Mouse (Mus musculus) layer of hippocampus, adult 11-12 months (tissue): Measurements from ENCODE around the gene Slc25a19.
"Not testable (repeated sequence)": the region's sequence is repeated elsewhere in the genome, so short reads cannot be mapped to it uniquely, and the experiment has no call there.

ENCODE experiments used
- DNase-seq: peaks from one replicate; pipeline ENCODE4 v3.0.0; 2022; ENCODE audit warnings: low spot score

Slc25a19 gene

GRCm38 (mm10) chr11:115627705-115628464 is at the start of gene Slc25a19:
Slc25a19 (minus strand) TSS chr11:115628295.
- DNase-seq: peak; percentile 99

GRCm38 (mm10) chr11:115677511-115677910 is 49.4 kb upstream of the Slc25a19 start:
- DNase-seq: no peak

- no peak for DNase-seq
Observed at GRCm38 (mm10) chr11:115676738-115677137, 48.6 kb upstream of the Slc25a19 start.

GRCm38 (mm10) chr11:115674235-115674865 is 46.3 kb upstream of the Slc25a19 start:
- no peak for DNase-seq

- DNase-seq: peak; percentile 44
Observed at GRCm38 (mm10) chr11:115673471-115674234, 45.6 kb upstream of the Slc25a19 start.

- DNase-seq: no peak
Observed at GRCm38 (mm10) chr11:115672226-115672987, 44.3 kb upstream of the Slc25a19 start.

- DNase-seq: peak; percentile 41
Observed at GRCm38 (mm10) chr11:115670451-115671050, 42.5 kb upstream of the Slc25a19 start.

GRCm38 (mm10) chr11:115663676-115664335 is 35.7 kb upstream of the Slc25a19 start:
- no peak for DNase-seq

GRCm38 (mm10) chr11:115660376-115660775 is 32.3 kb upstream of the Slc25a19 start:
- peak; percentile 58 for DNase-seq

- no peak for DNase-seq
Observed at GRCm38 (mm10) chr11:115658521-115658920, 30.4 kb upstream of the Slc25a19 start.

GRCm38 (mm10) chr11:115654128-115654527 is 26.0 kb upstream of the Slc25a19 start:
- DNase-seq: no peak

GRCm38 (mm10) chr11:115653194-115653593 is 25.1 kb upstream of the Slc25a19 start:
- DNase-seq: no peak

- DNase-seq: no peak
Observed at GRCm38 (mm10) chr11:115651680-115652079, 23.6 kb upstream of the Slc25a19 start.

- peak; percentile 63 for DNase-seq
Observed at GRCm38 (mm10) chr11:115649706-115650105, 21.6 kb upstream of the Slc25a19 start.

- peak; percentile 73 for DNase-seq
Observed at GRCm38 (mm10) chr11:115647459-115647858, 19.4 kb upstream of the Slc25a19 start.

GRCm38 (mm10) chr11:115646439-115646838 is 18.3 kb upstream of the Slc25a19 start:
- no peak for DNase-seq

GRCm38 (mm10) chr11:115645498-115645897 is 17.4 kb upstream of the Slc25a19 start:
- DNase-seq: not testable (repeated sequence)

GRCm38 (mm10) chr11:115644308-115644707 is 16.2 kb upstream of the Slc25a19 start:
- DNase-seq: no peak

GRCm38 (mm10) chr11:115643265-115643664 is 15.2 kb upstream of the Slc25a19 start:
- no peak for DNase-seq

- DNase-seq: no peak
Observed at GRCm38 (mm10) chr11:115642705-115643104, 14.6 kb upstream of the Slc25a19 start.

GRCm38 (mm10) chr11:115641664-115642036 is 13.6 kb upstream of the Slc25a19 start:
- no peak for DNase-seq
